Mouse (Mus musculus) urinary bladder, postnatal 36 days (tissue): ENCODE data around the gene Tifab.

Experiments
- DNase-seq, 2 experiments: peaks; one replicate each; pipeline ENCODE4 v3.0.0; 2022; ENCODE audit warnings: low spot score in 2 of 2, mixed read lengths in 1 of 2

Tifab gene

DNA sequence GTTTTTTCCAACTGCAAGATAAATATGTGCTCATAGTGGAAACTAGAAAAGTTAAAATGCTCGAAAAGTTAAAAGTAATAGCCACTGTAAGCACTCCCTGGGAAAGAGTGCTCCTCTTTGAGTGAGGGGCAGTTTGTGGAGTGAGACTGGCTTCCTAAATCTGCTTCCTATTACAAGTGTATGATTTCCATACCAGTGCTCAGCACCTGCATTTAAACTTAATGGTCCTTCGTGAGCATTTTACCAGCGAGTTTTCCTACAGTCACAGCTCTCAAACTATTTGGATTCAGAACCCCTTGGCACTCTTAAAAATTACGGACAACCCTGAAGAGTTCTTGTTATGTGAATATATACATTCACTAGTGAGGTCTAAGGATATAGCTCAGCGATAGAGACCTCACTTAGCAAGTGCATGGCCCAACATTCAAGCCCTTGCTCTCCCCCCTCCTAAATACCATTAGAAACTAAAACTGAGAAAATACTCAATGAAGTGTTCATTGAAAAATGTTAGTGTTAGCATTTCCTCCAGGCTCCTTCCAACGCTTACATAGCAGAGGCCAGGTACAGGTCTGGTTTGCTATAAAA is 39.4 kb downstream of the Tifab start:
- no peak for DNase-seq

DNA sequence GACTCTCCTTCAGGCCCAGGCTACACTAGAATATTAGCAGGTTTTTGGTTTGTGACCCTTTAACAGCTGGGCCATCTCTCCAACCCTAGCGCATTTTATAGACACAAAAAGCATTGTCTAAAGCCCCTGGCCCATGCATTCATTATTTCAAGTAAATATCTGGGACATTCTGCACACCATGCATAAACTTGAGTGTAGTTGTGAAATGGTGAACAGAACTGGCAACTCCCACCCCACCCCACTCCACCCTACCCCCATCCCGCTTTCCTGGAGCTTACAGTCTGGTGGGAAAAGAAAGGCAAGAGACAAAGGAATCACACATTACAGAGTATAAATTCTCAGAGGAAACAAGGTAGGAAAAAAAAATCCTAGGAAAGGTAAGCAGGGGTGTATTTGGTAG is 42.5 kb downstream of the Tifab start, which contains the start of gene H2afy:
Gene H2afy, minus strand, starts transcription at position 162 of the 400 bp plus-strand sequence.
- no peak for DNase-seq

DNA sequence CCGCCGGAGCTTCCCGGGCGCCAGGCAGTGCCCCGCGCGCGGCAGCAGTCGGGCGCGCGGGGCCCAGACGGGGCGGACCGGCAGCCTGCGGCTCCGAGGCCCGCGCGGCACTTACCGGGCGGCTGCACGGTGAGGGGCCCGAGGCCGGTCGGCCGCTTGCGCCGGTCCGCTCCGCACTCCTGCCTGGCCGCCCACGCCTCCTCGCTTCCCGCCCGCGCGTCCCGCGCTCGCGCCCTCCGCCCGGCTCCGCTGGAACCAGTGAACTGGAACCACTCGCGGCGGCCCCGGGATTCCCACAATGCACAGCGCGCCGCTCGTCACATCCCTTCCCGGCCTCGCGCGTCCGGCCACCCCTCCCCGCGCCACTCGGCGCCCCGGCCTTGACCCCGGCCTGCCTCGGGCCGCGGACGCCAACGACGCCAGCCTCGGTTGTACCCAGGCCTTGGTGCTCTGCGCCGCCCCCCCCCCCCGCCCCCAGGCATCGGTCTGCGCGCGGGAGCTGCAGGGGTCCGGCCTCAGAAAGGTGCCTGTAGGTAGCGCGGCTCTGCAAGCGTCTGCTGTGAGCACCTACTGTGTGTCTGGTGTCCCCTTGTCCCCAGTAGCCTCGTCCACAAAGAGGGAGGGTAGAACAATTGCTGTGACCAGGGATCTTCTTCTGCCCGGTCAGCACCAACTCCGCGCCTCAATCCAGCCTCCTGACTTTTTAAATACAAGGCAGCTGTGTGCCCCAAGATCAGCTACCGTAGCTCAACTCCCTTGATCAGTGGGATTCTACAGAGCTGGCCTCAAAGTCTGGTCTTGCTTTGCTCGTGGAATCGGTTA is 43.2 kb downstream of the Tifab start:
- DNase-seq, result peak; percentile 87 to 89

DNA sequence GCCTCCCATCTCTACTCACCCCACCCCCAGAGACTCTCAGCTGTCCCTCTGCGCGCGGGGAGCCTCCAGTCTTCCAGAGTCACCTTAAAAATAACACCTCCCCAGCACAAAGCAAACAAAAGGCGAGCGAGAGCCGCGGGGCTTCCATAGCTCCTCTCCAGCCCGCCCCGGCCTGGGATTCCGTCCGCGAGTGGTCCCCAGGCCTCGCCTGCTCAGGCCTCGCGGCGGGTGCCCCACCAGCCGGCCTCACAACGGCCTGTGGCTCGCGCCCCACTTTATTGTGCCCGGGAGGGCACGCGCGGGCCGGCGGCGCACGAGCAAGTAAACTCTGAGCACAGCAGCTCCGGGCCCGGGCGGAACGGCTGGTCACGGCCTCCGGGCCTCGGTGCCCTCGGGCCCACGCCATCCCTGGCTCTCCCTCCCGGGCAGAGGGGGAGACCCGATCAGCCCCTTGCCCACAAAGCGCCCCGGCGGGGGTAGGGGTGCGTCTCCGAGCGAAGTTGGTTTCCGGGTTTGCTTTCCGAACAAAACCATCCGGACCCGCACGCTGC is 44.0 kb downstream of the Tifab start:
- peak in 1 of 2 experiments; percentile 27 for DNase-seq

DNA sequence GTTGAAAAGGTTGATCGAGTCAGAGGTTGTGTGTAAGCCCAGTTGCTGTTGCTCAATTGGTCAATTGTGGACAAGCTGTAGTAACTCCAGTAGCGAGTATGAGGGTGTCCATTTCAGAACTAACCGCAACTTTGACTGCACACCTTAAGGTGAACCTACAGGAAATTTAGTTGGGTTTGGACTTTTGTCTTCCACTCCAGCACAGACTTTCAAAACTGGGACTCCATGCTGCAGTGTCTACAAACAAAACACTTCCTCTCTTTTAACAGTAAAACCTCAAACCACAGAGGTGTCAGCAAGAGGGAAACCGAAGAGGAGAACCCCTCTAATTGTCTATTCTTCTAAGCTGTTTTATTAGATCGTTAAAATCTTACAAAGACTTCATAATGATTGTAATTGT is 44.7 kb downstream of the Tifab start:
- DNase-seq, result no peak

DNA sequence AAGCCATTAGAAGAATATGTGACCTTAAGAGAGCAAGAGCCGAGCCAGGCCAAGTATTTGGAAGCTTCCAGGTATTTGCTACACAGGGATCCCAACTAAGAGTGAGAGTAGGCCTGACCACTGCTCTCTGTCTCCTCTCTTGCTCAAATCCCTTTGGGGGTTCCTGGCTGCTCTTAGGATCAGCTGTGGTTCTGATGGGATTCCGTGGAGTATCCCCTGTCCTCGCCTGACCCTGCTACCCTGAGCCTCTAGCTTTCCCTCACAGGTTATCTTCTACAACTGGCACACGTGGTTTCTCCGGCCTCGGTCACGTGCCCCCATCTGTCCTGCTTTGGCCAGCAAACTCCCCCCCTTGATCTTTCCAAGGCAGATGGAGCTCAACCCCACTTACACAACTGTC is 45.7 kb downstream of the Tifab start:
- no peak for DNase-seq

DNA sequence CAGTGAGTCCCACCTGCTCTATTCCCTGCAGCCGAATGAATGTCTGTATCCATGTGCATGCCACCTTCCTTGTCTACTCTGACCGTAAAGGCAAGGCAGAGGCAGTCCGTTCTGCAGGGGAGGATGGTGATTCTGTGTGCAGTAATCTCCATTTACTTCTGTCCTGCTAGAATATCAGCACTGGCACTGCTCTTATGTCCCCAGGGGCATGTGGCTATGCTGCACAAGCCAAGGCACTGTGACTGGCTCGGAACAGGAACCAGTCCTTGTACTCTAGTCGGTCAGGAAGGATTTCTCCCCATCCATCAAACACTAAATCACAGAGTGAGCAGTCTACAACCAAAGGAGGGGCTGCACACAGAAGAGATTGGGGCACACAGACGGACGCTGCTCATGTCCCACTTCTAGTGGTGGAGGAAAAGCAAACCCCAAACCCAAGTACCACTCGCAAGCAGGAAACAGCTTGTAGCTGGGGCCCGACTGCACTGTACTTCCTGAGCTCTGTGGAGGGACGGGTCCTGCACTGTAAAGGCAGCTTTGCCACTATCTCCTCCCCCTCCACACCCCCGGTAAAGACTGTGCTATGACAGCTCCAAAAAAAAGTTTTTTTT is 46.3 kb downstream of the Tifab start:
- DNase-seq, result no peak

DNA sequence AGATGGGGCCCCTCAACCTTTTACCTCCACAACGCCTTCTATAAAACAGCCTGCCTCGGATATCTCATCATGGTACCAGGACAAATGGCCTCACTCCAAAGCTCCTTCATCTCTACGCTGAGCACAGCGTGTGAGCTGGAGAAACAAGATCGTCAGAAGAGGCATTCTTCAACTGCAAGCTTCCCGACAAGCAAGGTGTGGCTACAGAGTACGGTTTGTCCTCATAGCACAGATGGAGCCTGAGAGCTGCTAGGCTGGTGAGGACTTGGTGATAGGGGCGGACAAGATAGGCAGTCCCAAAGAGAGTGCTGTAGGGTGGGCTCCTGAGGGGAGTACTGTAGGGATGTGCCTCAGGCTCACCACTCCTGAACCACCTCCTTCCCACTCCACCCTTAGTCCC is 48.1 kb downstream of the Tifab start:
- DNase-seq, result no peak

DNA sequence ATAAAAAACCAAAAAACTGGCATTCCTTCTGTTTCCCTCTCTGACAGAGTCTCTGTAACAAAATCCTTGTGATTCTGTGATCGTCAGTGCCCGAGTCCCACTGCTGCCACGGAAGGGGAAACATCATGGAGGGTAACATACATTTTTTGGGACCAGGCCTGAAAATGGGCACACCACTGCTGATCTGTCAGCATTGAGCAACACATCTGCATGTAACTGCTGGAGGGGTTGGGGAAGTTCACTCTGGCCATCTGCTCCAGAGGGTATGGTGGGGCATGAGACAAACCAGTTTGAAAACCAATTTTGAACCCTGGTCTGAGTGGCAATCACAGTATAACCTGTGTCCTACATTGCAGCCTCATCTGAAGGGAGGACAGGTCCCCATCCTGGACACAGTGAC is 49.1 kb downstream of the Tifab start:
- DNase-seq, result no peak

DNA sequence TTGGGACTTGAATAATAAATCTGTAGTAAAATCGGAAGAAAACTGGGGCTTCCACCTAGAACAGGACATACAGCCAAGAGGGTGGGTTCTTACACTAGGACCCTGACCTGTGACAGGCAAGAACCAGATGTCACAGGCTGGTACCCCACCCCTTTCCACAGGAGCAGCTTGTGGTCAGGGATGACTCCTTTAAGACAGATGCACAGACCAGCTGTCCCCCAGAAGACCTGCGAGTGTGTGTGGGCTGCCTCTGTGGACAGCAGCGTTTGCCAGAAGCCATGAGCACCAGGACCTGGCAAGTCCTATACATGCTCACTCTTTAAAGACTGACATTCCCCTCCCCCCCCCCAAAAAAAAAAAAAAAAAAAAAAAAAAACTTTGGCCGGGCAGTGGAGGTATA is 49.7 kb downstream of the Tifab start:
- DNase-seq, result no peak

DNA sequence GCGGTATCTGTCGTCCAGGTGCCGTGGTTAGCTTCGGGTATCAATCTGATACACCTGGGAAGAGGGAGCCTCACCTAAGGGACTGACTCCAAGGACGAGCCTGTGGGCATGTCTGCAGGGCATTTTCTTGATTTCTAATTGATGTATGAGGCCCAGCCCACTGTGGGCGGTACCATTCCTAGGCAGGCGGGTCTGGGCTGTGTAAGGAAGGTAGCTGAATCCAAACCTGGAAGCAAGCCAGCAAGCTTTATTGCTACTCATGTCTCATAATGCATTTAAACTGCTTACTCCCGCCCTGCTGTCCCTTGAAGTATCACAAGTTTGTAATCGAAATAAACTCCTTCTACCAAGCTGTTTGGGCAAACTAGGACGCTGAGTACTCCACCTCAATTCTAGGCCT is 53.1 kb downstream of the Tifab start:
- no peak for DNase-seq
